ENCODE assay signal across 10 mouse cellular contexts in the genomic region with DNA sequence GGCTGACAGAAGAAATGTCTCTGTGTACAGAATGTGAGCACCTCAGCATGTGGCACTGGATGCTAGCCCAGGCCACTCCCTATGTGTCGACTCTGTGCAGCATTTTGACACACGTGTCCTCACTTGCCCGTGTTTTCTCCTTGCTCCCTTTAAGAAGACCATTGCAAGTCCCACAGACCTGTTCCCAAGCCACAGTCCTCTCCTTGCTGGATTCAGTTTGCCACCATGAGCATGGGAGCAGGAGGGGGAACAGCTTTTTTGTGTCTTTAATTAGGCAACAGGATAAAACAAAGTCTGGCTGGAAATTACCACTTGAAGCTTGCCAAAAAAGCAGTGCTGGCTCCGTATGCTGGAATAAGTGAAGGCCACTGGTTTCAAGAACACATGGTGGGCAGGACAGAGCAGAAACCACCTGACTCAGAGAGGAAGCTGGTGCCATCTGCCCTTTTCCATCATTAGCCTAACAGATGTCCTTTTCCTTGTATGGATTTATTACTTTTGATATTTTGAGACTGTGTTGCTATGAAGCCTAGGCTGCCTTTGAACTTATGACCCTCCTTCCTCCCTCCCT. TPM values are rescaled to one million over a fixed set of nuclear protein-coding genes. Genes with fewer than 3 reads are reported as not detected.
DNase-seq lines count a peak whose midpoint lies in the region; ATAC-seq and TF ChIP-seq lines count a peak whose summit lies in the region.
"Had no signal": no experiment of that assay in that cellular context is flagged by ENCODE, and none has a peak within 500 bp of the region (broad histone marks: within the 10 kb centered on the region; RNA-seq: fewer than 3 reads in every experiment).

No protein-coding gene starts in this region.

- WGBS in forebrain, embryonic 10.5 days = 85% methylated on average over 4 of the region's 4 CpGs
- WGBS in forebrain, embryonic 15.5 days = 48% methylated on average over 4 of the region's 4 CpGs
- WGBS in midbrain, embryonic 13.5 days = 71% methylated on average over 4 of the region's 4 CpGs
- WGBS in midbrain, embryonic 16.5 days = 77% methylated on average over 4 of the region's 4 CpGs
- WGBS in embryonic facial prominence, embryonic 12.5 days = 57% methylated on average over 4 of the region's 4 CpGs
- WGBS in limb, embryonic 14.5 days = 34% methylated on average over 4 of the region's 4 CpGs

- no peak overlapping the region for H3K9ac ChIP-seq in forebrain, embryonic 15.5 days (replicated peaks)
- H3K9ac ChIP-seq in midbrain, embryonic 13.5 days (replicated peaks) = 0 out of 2 replicates have a peak overlapping the region, but pooled peaks have one; percentile 0
- no peak overlapping the region for H3K9ac ChIP-seq in midbrain, embryonic 16.5 days (ENCODE audit: low read depth, low read length)
- no peak overlapping the region for H3K9ac ChIP-seq in embryonic facial prominence, embryonic 12.5 days
- H3K9ac ChIP-seq in limb, embryonic 14.5 days (ENCODE audit: low read depth, low read length, severe bottlenecking) = no peak overlapping the region
- H3K9ac ChIP-seq: heart, embryonic 13.5 days; lung, embryonic 14.5 days had no signal

- no peak overlapping the region for H3K4me3 ChIP-seq in forebrain, embryonic 10.5 days
- H3K4me3 ChIP-seq in forebrain, embryonic 15.5 days = no peak overlapping the region
- H3K4me3 ChIP-seq in midbrain, embryonic 13.5 days (replicated peaks) = no peak overlapping the region
- H3K4me3 ChIP-seq in midbrain, embryonic 16.5 days (ENCODE audit: low read depth, low read length) = no peak overlapping the region
- no peak overlapping the region for H3K4me3 ChIP-seq in embryonic facial prominence, embryonic 12.5 days
- no peak overlapping the region for H3K4me3 ChIP-seq in limb, embryonic 14.5 days (replicated peaks; ENCODE audit: low read length)
- H3K4me3 ChIP-seq: heart, embryonic 13.5 days had no signal

- H3K4me2 ChIP-seq in forebrain, embryonic 15.5 days (replicated peaks) = no peak overlapping the region
- H3K4me2 ChIP-seq in midbrain, embryonic 13.5 days (replicated peaks) = no peak overlapping the region
- no peak overlapping the region for H3K4me2 ChIP-seq in midbrain, embryonic 16.5 days (ENCODE audit: low read length)
- H3K4me2 ChIP-seq in embryonic facial prominence, embryonic 12.5 days (replicated peaks) = no peak overlapping the region
- H3K4me2 ChIP-seq in limb, embryonic 14.5 days (replicated peaks; ENCODE audit: low read depth, low read length, severe bottlenecking) = no peak overlapping the region
- H3K4me2 ChIP-seq: heart, embryonic 13.5 days; lung, embryonic 14.5 days had no signal

- no peaks in the 10 kb centered on the region for H3K9me3 ChIP-seq in forebrain, embryonic 10.5 days
- no peaks in the 10 kb centered on the region for H3K9me3 ChIP-seq in forebrain, embryonic 15.5 days
- H3K9me3 ChIP-seq in midbrain, embryonic 13.5 days = no peaks in the 10 kb centered on the region
- H3K9me3 ChIP-seq in midbrain, embryonic 16.5 days (replicated peaks; ENCODE audit: control insufficient read depth, low read length, poor library complexity, severe bottlenecking) = no peaks in the 10 kb centered on the region
- no peaks in the 10 kb centered on the region for H3K9me3 ChIP-seq in embryonic facial prominence, embryonic 12.5 days
- H3K9me3 ChIP-seq in limb, embryonic 14.5 days (ENCODE audit: control insufficient read depth, low read length) = no peaks in the 10 kb centered on the region
- H3K9me3 ChIP-seq: heart, embryonic 13.5 days had no signal

- ATAC-seq in forebrain, embryonic 15.5 days (replicated peaks) = no peak; the same call in 1 of the 2 replicates
- ATAC-seq in midbrain, embryonic 13.5 days = no peak
- ATAC-seq in midbrain, embryonic 16.5 days = no peak
- ATAC-seq in embryonic facial prominence, embryonic 12.5 days (ENCODE audit: insufficient number of reproducible peaks, insufficient read depth, low FRiP score, low TSS enrichment) = 0 out of 2 replicates have a peak, but pooled peaks have one; percentile 2
- ATAC-seq in limb, embryonic 14.5 days (ENCODE audit: low FRiP score, low read depth) = peak; percentile 35

- TF ChIP-seq POLR2A in limb, embryonic 14.5 days (IDR thresholded peaks at IDR 0.05; ENCODE audit: borderline replicate concordance, extremely low read depth, insufficient read depth, insufficient read length) = no peak

- H3K36me3 ChIP-seq in forebrain, embryonic 10.5 days (replicated peaks) = peaks cover 71% of the 10 kb centered on the region
- peaks cover 7% of the 10 kb centered on the region; the same call in 1 of the 2 replicates for H3K36me3 ChIP-seq in forebrain, embryonic 15.5 days
- H3K36me3 ChIP-seq in midbrain, embryonic 13.5 days = peaks cover 23% of the 10 kb centered on the region
- H3K36me3 ChIP-seq in midbrain, embryonic 16.5 days (ENCODE audit: control insufficient read depth, insufficient read depth, low read length) = no peaks in the 10 kb centered on the region
- peaks cover 30% of the 10 kb centered on the region for H3K36me3 ChIP-seq in embryonic facial prominence, embryonic 12.5 days
- peaks cover 36% of the 10 kb centered on the region for H3K36me3 ChIP-seq in limb, embryonic 14.5 days (ENCODE audit: control insufficient read depth, insufficient read depth, low read length)

- no peaks in the 10 kb centered on the region for H3K27me3 ChIP-seq in forebrain, embryonic 10.5 days (ENCODE audit: poor library complexity, severe bottlenecking)
- no peaks in the 10 kb centered on the region for H3K27me3 ChIP-seq in forebrain, embryonic 15.5 days
- no peaks in the 10 kb centered on the region for H3K27me3 ChIP-seq in midbrain, embryonic 13.5 days
- no peaks in the 10 kb centered on the region for H3K27me3 ChIP-seq in midbrain, embryonic 16.5 days (ENCODE audit: control insufficient read depth, insufficient read depth, low read depth, low read length)
- no peaks in the 10 kb centered on the region for H3K27me3 ChIP-seq in embryonic facial prominence, embryonic 12.5 days
- no peaks in the 10 kb centered on the region for H3K27me3 ChIP-seq in limb, embryonic 14.5 days (ENCODE audit: control insufficient read depth, insufficient read depth, low read length)
- H3K27me3 ChIP-seq: heart, embryonic 13.5 days had no signal

- DNase-seq in forebrain, embryonic 10.5 days (ENCODE audit: extremely low spot score, low spot score) = no peak
- peak; percentile 44 for DNase-seq in limb, embryonic 14.5 days (ENCODE audit: low spot score)
- no peak for DNase-seq in kidney, adult 11 months
- no peak for DNase-seq in right cerebral cortex, adult 18-20 months
- DNase-seq: lung, embryonic 14.5 days had no signal

- H3K27ac ChIP-seq in forebrain, embryonic 10.5 days = peak overlapping the region; percentile 17; the same call in 1 of the 2 replicates
- H3K27ac ChIP-seq in forebrain, embryonic 15.5 days (replicated peaks) = no peak overlapping the region
- no peak overlapping the region for H3K27ac ChIP-seq in midbrain, embryonic 13.5 days
- no peak overlapping the region for H3K27ac ChIP-seq in midbrain, embryonic 16.5 days (ENCODE audit: low read length)
- H3K27ac ChIP-seq in embryonic facial prominence, embryonic 12.5 days = peak overlapping the region; percentile 31; the same call in 1 of the 2 replicates
- no peak overlapping the region for H3K27ac ChIP-seq in limb, embryonic 14.5 days (replicated peaks; ENCODE audit: low read depth, low read length)
- H3K27ac ChIP-seq: heart, embryonic 13.5 days had no signal

- H3K4me1 ChIP-seq in forebrain, embryonic 10.5 days = peaks cover 66% of the 10 kb centered on the region
- peaks cover 18% of the 10 kb centered on the region for H3K4me1 ChIP-seq in forebrain, embryonic 15.5 days
- peaks cover 23% of the 10 kb centered on the region for H3K4me1 ChIP-seq in midbrain, embryonic 13.5 days (replicated peaks)
- peaks cover 4% of the 10 kb centered on the region for H3K4me1 ChIP-seq in midbrain, embryonic 16.5 days (ENCODE audit: control insufficient read depth, insufficient read depth, low read length)
- H3K4me1 ChIP-seq in embryonic facial prominence, embryonic 12.5 days = peaks cover 31% of the 10 kb centered on the region
- H3K4me1 ChIP-seq in limb, embryonic 14.5 days (ENCODE audit: control insufficient read depth, insufficient read depth, low read length) = peaks cover 14% of the 10 kb centered on the region

RNA-seq across cellular contexts. Expression of gene Glod4, which starts 12.0 kb away (rescaled TPM):
- polyA plus RNA-seq in forebrain, embryonic 10.5 days (2016; fragmentation: Nextera tagmentation; extraction: Ambion mirVana) = 129 and 134 TPM in 2 replicates
- 118 and 120 TPM in 2 replicates for polyA plus RNA-seq in forebrain, embryonic 15.5 days (2015; fragmentation: Nextera tagmentation; extraction: Ambion mirVana)
- polyA plus RNA-seq in midbrain, embryonic 13.5 days (2015; fragmentation: Nextera tagmentation; extraction: Ambion mirVana) = 128 TPM in 2 replicates
- 121 and 123 TPM in 2 replicates for polyA plus RNA-seq in midbrain, embryonic 16.5 days (2015; fragmentation: Nextera tagmentation; extraction: Ambion mirVana)
- polyA plus RNA-seq in embryonic facial prominence, embryonic 12.5 days (2016; fragmentation: Nextera tagmentation; extraction: Ambion mirVana) = 121 and 126 TPM in 2 replicates
- polyA plus RNA-seq in limb, embryonic 14.5 days (2012; rRNA removed) = 36.4 and 56.2 TPM in 2 replicates
- 140 and 141 TPM in 2 replicates for polyA plus RNA-seq in limb, embryonic 14.5 days (2014; fragmentation: Nextera tagmentation; extraction: Ambion mirVana)

RNA-seq across cellular contexts. Expression of gene Mrm3, which starts 12.0 kb away (rescaled TPM):
- polyA plus RNA-seq in forebrain, embryonic 10.5 days (2016; fragmentation: Nextera tagmentation; extraction: Ambion mirVana) = 26.3 and 28.1 TPM in 2 replicates
- polyA plus RNA-seq in forebrain, embryonic 15.5 days (2015; fragmentation: Nextera tagmentation; extraction: Ambion mirVana) = 20.2 and 22.2 TPM in 2 replicates
- 18.6 and 19.0 TPM in 2 replicates for polyA plus RNA-seq in midbrain, embryonic 13.5 days (2015; fragmentation: Nextera tagmentation; extraction: Ambion mirVana)
- 25.4 and 26.5 TPM in 2 replicates for polyA plus RNA-seq in midbrain, embryonic 16.5 days (2015; fragmentation: Nextera tagmentation; extraction: Ambion mirVana)
- 26.3 and 27.6 TPM in 2 replicates for polyA plus RNA-seq in embryonic facial prominence, embryonic 12.5 days (2016; fragmentation: Nextera tagmentation; extraction: Ambion mirVana)
- polyA plus RNA-seq in limb, embryonic 14.5 days (2012; rRNA removed) = 11.9 and 15.2 TPM in 2 replicates
- 20.8 and 20.9 TPM in 2 replicates for polyA plus RNA-seq in limb, embryonic 14.5 days (2014; fragmentation: Nextera tagmentation; extraction: Ambion mirVana)

RNA-seq across cellular contexts. Expression of gene Gemin4, which starts 38.1 kb away (rescaled TPM):
- 65.6 and 68.5 TPM in 2 replicates for polyA plus RNA-seq in forebrain, embryonic 10.5 days (2016; fragmentation: Nextera tagmentation; extraction: Ambion mirVana)
- polyA plus RNA-seq in forebrain, embryonic 15.5 days (2015; fragmentation: Nextera tagmentation; extraction: Ambion mirVana) = 18.1 and 18.7 TPM in 2 replicates
- polyA plus RNA-seq in midbrain, embryonic 13.5 days (2015; fragmentation: Nextera tagmentation; extraction: Ambion mirVana) = 15.7 and 21.5 TPM in 2 replicates
- 13.8 and 15.4 TPM in 2 replicates for polyA plus RNA-seq in midbrain, embryonic 16.5 days (2015; fragmentation: Nextera tagmentation; extraction: Ambion mirVana)
- 34.5 TPM in 2 replicates for polyA plus RNA-seq in embryonic facial prominence, embryonic 12.5 days (2016; fragmentation: Nextera tagmentation; extraction: Ambion mirVana)
- polyA plus RNA-seq in limb, embryonic 14.5 days (2012; rRNA removed) = 14.8 and 17.1 TPM in 2 replicates
- polyA plus RNA-seq in limb, embryonic 14.5 days (2014; fragmentation: Nextera tagmentation; extraction: Ambion mirVana) = 32.0 and 32.6 TPM in 2 replicates

RNA-seq across cellular contexts. Expression of gene Dbil5, which starts 38.1 kb away (rescaled TPM):
- 0.53 TPM in 1 of 2 replicates, not detected in the other for polyA plus RNA-seq in forebrain, embryonic 10.5 days (2016; fragmentation: Nextera tagmentation; extraction: Ambion mirVana)
- polyA plus RNA-seq in forebrain, embryonic 15.5 days (2015; fragmentation: Nextera tagmentation; extraction: Ambion mirVana) = not detected in 2 replicates
- polyA plus RNA-seq in midbrain, embryonic 13.5 days (2015; fragmentation: Nextera tagmentation; extraction: Ambion mirVana) = 0.50 and 1.00 TPM in 2 replicates
- polyA plus RNA-seq in midbrain, embryonic 16.5 days (2015; fragmentation: Nextera tagmentation; extraction: Ambion mirVana) = 0.40 and 1.0 TPM in 2 replicates
- 0.72 and 0.87 TPM in 2 replicates for polyA plus RNA-seq in embryonic facial prominence, embryonic 12.5 days (2016; fragmentation: Nextera tagmentation; extraction: Ambion mirVana)
- polyA plus RNA-seq in limb, embryonic 14.5 days (2012; rRNA removed) = 0.41 and 0.93 TPM in 2 replicates
- polyA plus RNA-seq in limb, embryonic 14.5 days (2014; fragmentation: Nextera tagmentation; extraction: Ambion mirVana) = 0.64 and 1.4 TPM in 2 replicates

Comparison
In these comparisons a context has a peak if more than half of its experiments do, and no peak if none do; other contexts are left out.
1. H3K27ac ChIP-seq: peak in forebrain, embryonic 10.5 days (single experiment) and embryonic facial prominence, embryonic 12.5 days (single experiment); none in forebrain, embryonic 15.5 days (single experiment), midbrain, embryonic 13.5 days (single experiment), midbrain, embryonic 16.5 days (single experiment) and limb, embryonic 14.5 days (single experiment).
2. ATAC-seq: peak in embryonic facial prominence, embryonic 12.5 days (single experiment) and limb, embryonic 14.5 days (single experiment); none in forebrain, embryonic 15.5 days (single experiment), midbrain, embryonic 13.5 days (single experiment) and midbrain, embryonic 16.5 days (single experiment).